Mouse (Mus musculus) layer of hippocampus, postnatal 14 days (tissue): Measurements from ENCODE around the gene Gm12253. TPM values are rescaled to one million over a fixed set of nuclear protein-coding genes. Genes with fewer than 3 reads are reported as not detected.

Source experiments
- DNase-seq, 2 experiments: peaks; one replicate each; pipeline ENCODE4 v3.0.0; 2021 to 2022; ENCODE audit warnings: low spot score in 2 of 2, mixed read lengths in 1 of 2
- long read RNA-seq, 2 experiments: library from polyadenylated mRNA; stranded (forward); transcript quantifications; one replicate each; pipeline ENCODE4 v2.0.0; 2021
- total RNA-seq, 2 experiments: library from RNA; stranded (reverse); gene quantifications; 2 replicates each; pipeline ENCODE4 v1.2.3; 2021

Gm12253 gene
- total RNA-seq: not detected
- long read RNA-seq, experiment 1: 0 reads
- long read RNA-seq, experiment 2: 0 reads

GRCm38 (mm10) chr11:58432259-58432658 is at the start of gene Gm12253:
TSS of gene Gm12253 (plus strand) at chr11:58432559.
- DNase-seq: no peak

GRCm38 (mm10) chr11:58399985-58400645 is 32.2 kb upstream of the Gm12253 start:
- DNase-seq: peak in 1 of 2 experiments; percentile 21

- no peak for DNase-seq
These were observed 31.7 kb upstream of the Gm12253 start for GRCm38 (mm10) chr11:58400655-58401054.

- no peak for DNase-seq
These were observed 24.3 kb upstream of the Gm12253 start for GRCm38 (mm10) chr11:58408066-58408465.

GRCm38 (mm10) chr11:58418336-58418735 is 14.0 kb upstream of the Gm12253 start:
- DNase-seq: peak in 1 of 2 experiments; percentile 12

GRCm38 (mm10) chr11:58420815-58421214 is 11.5 kb upstream of the Gm12253 start, which contains the start of gene 1810065E05Rik:
TSS of gene 1810065E05Rik (plus strand) at chr11:58421111.
- no peak for DNase-seq

GRCm38 (mm10) chr11:58437866-58438265 is 5.5 kb downstream of the Gm12253 start:
- DNase-seq: no peak

GRCm38 (mm10) chr11:58452759-58453158 is 20.4 kb downstream of the Gm12253 start, which contains the start of gene Lypd9:
TSS of gene Lypd9 (minus strand) at chr11:58452923.
- DNase-seq: no peak

- no peak for DNase-seq
These were observed 21.2 kb downstream of the Gm12253 start for GRCm38 (mm10) chr11:58453592-58453991.

GRCm38 (mm10) chr11:58462170-58462569 is 29.8 kb downstream of the Gm12253 start, which contains the start of gene Olfr30:
TSS of gene Olfr30 (minus strand) at chr11:58462270.
- no peak for DNase-seq

Other genes starting within 250 kb of the Gm12253 start
- gene Igtp, start 233.0 kb upstream of the Gm12253 start, total RNA-seq: 1 to 10 TPM in 1 of 2 experiments, under 1 TPM in 1; 0.97 to 1.3 TPM
- 1 to 10 TPM; 1.7 to 1.9 TPM for gene Irgm2, start 232.9 kb upstream of the Gm12253 start, total RNA-seq
- not detected for gene 4930438A08Rik, start 157.8 kb upstream of the Gm12253 start, total RNA-seq
- 10 to 100 TPM; 20.1 to 20.2 TPM for gene Zfp692, start 125.5 kb upstream of the Gm12253 start, total RNA-seq
- gene Zfp672, start 102.2 kb upstream of the Gm12253 start, total RNA-seq: 10 to 100 TPM; 47.7 to 52.0 TPM
- gene Sh3bp5l, start 101.8 kb upstream of the Gm12253 start, total RNA-seq: 10 to 100 TPM; 67.1 to 69.3 TPM
- gene Lypd8, start 53.5 kb upstream of the Gm12253 start, total RNA-seq: under 1 TPM in 1 of 2 experiments, not detected in 1; 0.37 TPM
- not detected for gene 1810065E05Rik, start 11.4 kb upstream of the Gm12253 start, total RNA-seq
- not detected for gene Lypd9, start 20.4 kb downstream of the Gm12253 start, total RNA-seq
- gene Olfr30, start 29.7 kb downstream of the Gm12253 start, total RNA-seq: not detected
- not detected for gene Olfr332, start 60.0 kb downstream of the Gm12253 start, total RNA-seq
- not detected for gene Olfr331, start 70.0 kb downstream of the Gm12253 start, total RNA-seq
- gene Olfr330, start 102.3 kb downstream of the Gm12253 start, total RNA-seq: not detected
- gene Olfr329-ps, start 113.9 kb downstream of the Gm12253 start, total RNA-seq: not detected
- under 1 TPM in 1 of 2 experiments, not detected in 1; 0.18 TPM for gene Olfr328, start 123.1 kb downstream of the Gm12253 start, total RNA-seq
- gene Olfr224, start 138.0 kb downstream of the Gm12253 start, total RNA-seq: not detected
- not detected for gene Olfr325, start 145.2 kb downstream of the Gm12253 start, total RNA-seq
- not detected for gene Olfr324, start 162.6 kb downstream of the Gm12253 start, total RNA-seq
- not detected for gene 2210407C18Rik, start 183.5 kb downstream of the Gm12253 start, total RNA-seq
- not detected for gene Olfr323, start 197.9 kb downstream of the Gm12253 start, total RNA-seq
- gene Trim58, start 207.9 kb downstream of the Gm12253 start, total RNA-seq: not detected
- not detected for gene Olfr322, start 226.2 kb downstream of the Gm12253 start, total RNA-seq
- not detected for gene Olfr320, start 248.5 kb downstream of the Gm12253 start, total RNA-seq